Mouse (Mus musculus) stomach, embryonic 14.5 days (tissue): Measurements from ENCODE around the gene Smg9. TPM values are rescaled to one million over a fixed set of nuclear protein-coding genes. Genes with fewer than 3 reads are reported as not detected.

Source experiments
- ATAC-seq: fragments of 200-750 bp; cut with Nextera tagmentation; 2 replicates; pipeline ENCODE4 v1.8.0; 2017; ENCODE audit warnings: low read depth, moderate TSS enrichment; ENCODE audit not compliant: insufficient number of reproducible peaks, insufficient read depth, low FRiP score
- H3K27ac ChIP-seq: fragments of 300-500 bp; sonication (generic); 2 replicates; pipeline ENCODE4 v1.5.1; 2014; ENCODE audit warnings: mild to moderate bottlenecking, low read length, moderate library complexity, mixed read lengths
- H3K27me3 ChIP-seq: fragments of 300-500 bp; sonication (generic); 2 replicates; pipeline ENCODE4 v1.6.1; 2014; ENCODE audit warnings: low read length, control low read depth, mixed read lengths; ENCODE audit not compliant: control insufficient read depth, insufficient read depth
- H3K36me3 ChIP-seq: fragments of 300-500 bp; sonication (generic); 2 replicates; pipeline ENCODE4 v1.6.1; 2014; ENCODE audit warnings: mild to moderate bottlenecking, control low read depth, low read length, moderate library complexity, mixed read lengths; ENCODE audit not compliant: control insufficient read depth, insufficient read depth
- H3K4me1 ChIP-seq: fragments of 300-500 bp; sonication (generic); 2 replicates; pipeline ENCODE4 v1.6.1; 2014; ENCODE audit warnings: low read length, control low read depth, mixed read lengths; ENCODE audit not compliant: control insufficient read depth, insufficient read depth
- H3K4me2 ChIP-seq: fragments of 300-500 bp; sonication (generic); replicated peaks from 2 replicates; pipeline ENCODE4 v1.6.1; 2014; ENCODE audit warnings: low read depth, low read length, control low read depth
- H3K4me3 ChIP-seq: fragments of 300-500 bp; sonication (generic); 2 replicates; pipeline ENCODE4 v1.5.1; 2014; ENCODE audit warnings: low read depth, low read length, control low read depth
- H3K9ac ChIP-seq: fragments of 300-500 bp; sonication (generic); replicated peaks from 2 replicates; pipeline ENCODE4 v1.6.1; 2014; ENCODE audit warnings: low read depth, mild to moderate bottlenecking, control low read depth, low read length, moderate library complexity, mixed read lengths
- H3K9me3 ChIP-seq: fragments of 300-500 bp; sonication (generic); 2 replicates; pipeline ENCODE4 v1.6.1; 2016; ENCODE audit warnings: low read depth, low read length, control low read depth; ENCODE audit not compliant: control insufficient read depth
- WGBS: fragments of 180-500 bp; shearing (Covaris S2); extraction: QIAGEN DNeasy Blood & Tissue Kit; methylation state at CpG from one replicate; pipeline ENCODE4 v1.1.7; 2014; 5-methylcytosine and 5-hydroxymethylcytosine counted together
- polyA plus RNA-seq: library from polyadenylated mRNA; unstranded; fragments of >200 nt; fragmentation: Nextera tagmentation; extraction: Ambion mirVana; gene quantifications from 2 replicates; pipeline ENCODE4 v1.2.1, GENCODE M21; 2014

The Smg9 gene
- polyA plus RNA-seq, 1 experiment from 2014 or later: 26.6 TPM

GRCm38 (mm10) chr7:24382730-24383372, 16.6 kb upstream of the Smg9 start:
- no peak for ATAC-seq
- H3K4me3 ChIP-seq: no peak overlapping the region
- no peak overlapping the region for H3K27ac ChIP-seq
- no peak overlapping the region for H3K4me2 ChIP-seq
- H3K27me3 ChIP-seq: no peaks in the 10 kb centered on the region
- 69% methylated on average over 16 of the region's 16 CpGs for WGBS
- peaks cover 8% of the 10 kb centered on the region; the same call in 1 of the 2 replicates for H3K4me1 ChIP-seq
- no peaks in the 10 kb centered on the region for H3K36me3 ChIP-seq
- no peak overlapping the region for H3K9ac ChIP-seq
- no peaks in the 10 kb centered on the region for H3K9me3 ChIP-seq

GRCm38 (mm10) chr7:24384070-24384469, 15.3 kb upstream of the Smg9 start:
- Histone ChIP-seq H3K27ac (no peak overlapping the region), H3K4me2 (no peak overlapping the region), H3K9me3 (no peaks in the 10 kb centered on the region), H3K36me3 (no peaks in the 10 kb centered on the region), H3K9ac (no peak overlapping the region), H3K4me3 (no peak overlapping the region), H3K27me3 (no peaks in the 10 kb centered on the region), H3K4me1 (peaks cover 9% of the 10 kb centered on the region; the same call in 1 of the 2 replicates)
- WGBS: 63% methylated on average over 6 of the region's 6 CpGs
- ATAC-seq: no peak

DNA sequence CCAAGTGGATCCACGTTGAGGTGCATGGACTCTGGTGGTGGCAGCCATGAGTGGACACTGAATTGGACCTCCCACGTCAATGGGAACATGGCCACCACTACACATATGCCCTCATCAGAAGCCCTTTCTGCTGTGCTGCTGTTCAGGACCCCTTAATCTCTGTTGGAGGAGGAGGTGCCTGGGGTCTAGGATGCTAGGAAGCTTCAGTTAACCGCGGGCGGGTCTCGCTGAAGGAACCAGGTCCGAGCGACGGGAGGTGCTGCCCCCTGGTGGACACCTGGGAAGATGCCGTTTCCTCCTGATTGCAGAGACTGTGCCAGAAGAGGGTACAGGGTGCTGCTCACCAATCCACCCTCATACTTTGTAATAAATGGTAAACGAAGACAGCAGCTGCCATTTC, 14.6 kb upstream of the Smg9 start:
- Histone ChIP-seq H3K4me2 (no peak overlapping the region), H3K9me3 (no peaks in the 10 kb centered on the region), H3K27me3 (no peaks in the 10 kb centered on the region), H3K4me3 (no peak overlapping the region), H3K9ac (no peak overlapping the region), H3K36me3 (no peaks in the 10 kb centered on the region), H3K4me1 (peaks cover 14% of the 10 kb centered on the region; the same call in 1 of the 2 replicates), H3K27ac (no peak overlapping the region)
- WGBS: 8% methylated on average over 11 of the region's 11 CpGs
- peak; percentile 29; the same call in 1 of the 2 replicates for ATAC-seq

DNA sequence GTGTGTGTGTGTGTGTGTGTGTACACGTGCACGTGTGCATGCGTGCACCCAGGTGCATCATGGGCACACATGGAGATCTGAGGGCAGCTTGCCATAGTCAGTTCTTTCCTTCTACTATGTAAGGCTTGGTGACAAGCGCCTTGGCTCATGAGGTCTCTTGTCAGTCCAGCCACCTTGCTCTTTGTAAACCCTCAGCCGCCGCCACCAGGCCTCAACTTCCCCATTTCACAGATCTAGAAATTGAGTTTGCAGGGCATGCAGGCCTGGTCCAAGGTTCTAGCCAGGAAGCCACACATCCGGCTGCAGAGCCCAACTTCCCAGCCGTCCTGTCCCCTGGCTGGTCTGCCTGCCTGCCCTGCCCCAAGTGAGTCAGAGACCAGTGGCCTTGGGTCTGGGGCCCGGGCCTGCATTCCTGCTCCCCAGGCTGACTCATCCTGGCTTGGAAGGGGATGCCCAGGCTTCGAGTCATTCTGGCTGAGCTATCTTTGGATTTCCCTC, 12.3 kb upstream of the Smg9 start:
- WGBS: 72% methylated on average over 10 of the region's 10 CpGs
- Histone ChIP-seq H3K4me2 (no peak overlapping the region), H3K27me3 (no peaks in the 10 kb centered on the region), H3K9ac (no peak overlapping the region), H3K27ac (0 out of 2 replicates have a peak overlapping the region, but pooled peaks have one; percentile 1), H3K36me3 (no peaks in the 10 kb centered on the region), H3K9me3 (no peaks in the 10 kb centered on the region), H3K4me3 (no peak overlapping the region), H3K4me1 (peaks cover 19% of the 10 kb centered on the region; the same call in 1 of the 2 replicates)
- no peak for ATAC-seq

- Histone ChIP-seq H3K4me2 (no peak overlapping the region), H3K27ac (peak overlapping the region; percentile 0; the same call in 1 of the 2 replicates), H3K36me3 (no peaks in the 10 kb centered on the region), H3K27me3 (no peaks in the 10 kb centered on the region), H3K9ac (no peak overlapping the region), H3K4me3 (no peak overlapping the region), H3K4me1 (peaks cover 19% of the 10 kb centered on the region; the same call in 1 of the 2 replicates), H3K9me3 (no peaks in the 10 kb centered on the region)
- ATAC-seq: no peak
- 46% methylated on average over 13 of the region's 13 CpGs for WGBS
Observed at GRCm38 (mm10) chr7:24389516-24390187, 9.8 kb upstream of the Smg9 start.

DNA sequence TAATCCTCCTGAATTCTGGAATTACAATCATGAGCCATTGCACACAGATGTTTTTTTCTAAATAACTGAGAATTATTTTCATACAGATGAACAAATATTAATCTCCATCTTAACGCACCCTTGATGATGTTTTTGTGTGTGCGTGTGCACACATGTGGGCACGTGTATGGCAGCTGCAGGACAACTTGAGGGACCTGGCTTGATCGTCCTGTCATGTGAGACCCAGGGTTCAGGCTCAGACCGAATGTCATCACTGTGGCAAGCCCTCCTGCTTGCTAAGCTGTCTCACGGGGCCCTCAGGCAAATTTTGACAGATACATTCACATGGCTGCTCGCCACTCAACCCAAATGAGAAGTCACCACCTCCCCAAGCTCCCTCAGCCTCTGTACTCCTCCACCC, 8.9 kb upstream of the Smg9 start:
- WGBS: 36% methylated on average over 7 of the region's 7 CpGs
- Histone ChIP-seq H3K27me3 (no peaks in the 10 kb centered on the region), H3K4me2 (peak overlapping the region; percentile 33; the same call in 1 of the 2 replicates), H3K9ac (no peak overlapping the region), H3K27ac (peak overlapping the region; percentile 0; the same call in 1 of the 2 replicates), H3K36me3 (no peaks in the 10 kb centered on the region), H3K9me3 (no peaks in the 10 kb centered on the region), H3K4me1 (peaks cover 19% of the 10 kb centered on the region; the same call in 1 of the 2 replicates), H3K4me3 (no peak overlapping the region)
- no peak for ATAC-seq

DNA sequence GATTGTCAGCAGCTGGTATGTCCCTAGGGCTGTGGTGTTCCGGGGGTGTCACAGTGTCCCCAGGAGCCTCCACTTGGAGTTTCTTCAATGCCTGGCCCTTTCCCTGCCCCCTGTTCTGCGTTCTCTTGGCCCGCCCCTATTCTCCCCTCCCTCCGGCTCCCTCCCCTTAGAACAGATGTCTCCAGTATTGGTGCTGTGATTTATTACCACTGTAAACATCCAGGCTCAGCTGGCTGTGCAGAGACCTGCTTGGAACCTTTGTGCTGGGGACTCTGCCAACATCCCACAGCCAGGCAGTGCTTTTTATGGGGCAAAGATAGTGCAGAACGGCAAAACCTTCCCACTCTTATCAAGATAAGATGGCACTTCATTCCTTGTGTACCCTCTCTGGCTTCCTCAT, 8.3 kb upstream of the Smg9 start:
- H3K9me3 ChIP-seq: no peaks in the 10 kb centered on the region
- peak overlapping the region; percentile 85 for H3K27ac ChIP-seq
- H3K4me3 ChIP-seq: peak overlapping the region; percentile 17; the same call in 1 of the 2 replicates
- H3K9ac ChIP-seq: no peak overlapping the region
- WGBS: under 1% methylated on average over 5 of the region's 5 CpGs
- peaks cover 19% of the 10 kb centered on the region; the same call in 1 of the 2 replicates for H3K4me1 ChIP-seq
- no peaks in the 10 kb centered on the region for H3K36me3 ChIP-seq
- peak; percentile 82; the same call in 1 of the 2 replicates for ATAC-seq
- H3K4me2 ChIP-seq: peak overlapping the region; percentile 33
- H3K27me3 ChIP-seq: no peaks in the 10 kb centered on the region

- 65% methylated on average over 2 of the region's 2 CpGs for whole genome bisulfite sequencing
- H3K4me2 ChIP-seq: peak overlapping the region; percentile 33; the same call in 1 of the 2 replicates
- H3K4me3 ChIP-seq: no peak overlapping the region
- no peaks in the 10 kb centered on the region for H3K36me3 ChIP-seq
- ATAC-seq: no peak
- no peaks in the 10 kb centered on the region for H3K9me3 ChIP-seq
- H3K4me1 ChIP-seq: peaks cover 19% of the 10 kb centered on the region; the same call in 1 of the 2 replicates
- H3K27ac ChIP-seq: peak overlapping the region; percentile 85
- no peaks in the 10 kb centered on the region for H3K27me3 ChIP-seq
- no peak overlapping the region for H3K9ac ChIP-seq
Observed at GRCm38 (mm10) chr7:24391687-24392086, 7.7 kb upstream of the Smg9 start.
